Mouse (Mus musculus) telencephalon, adult 2 months (tissue): ENCODE measurements around the gene Nab2.
A peak's percentile ranks its signal among the peaks of the same experiment; 100 is the strongest.

Experiments used
- DNase-seq: peaks from one replicate; pipeline ENCODE4 v3.0.0-alpha.2; 2011; ENCODE audit warnings: low read depth, low spot score

Gene Nab2

DNA sequence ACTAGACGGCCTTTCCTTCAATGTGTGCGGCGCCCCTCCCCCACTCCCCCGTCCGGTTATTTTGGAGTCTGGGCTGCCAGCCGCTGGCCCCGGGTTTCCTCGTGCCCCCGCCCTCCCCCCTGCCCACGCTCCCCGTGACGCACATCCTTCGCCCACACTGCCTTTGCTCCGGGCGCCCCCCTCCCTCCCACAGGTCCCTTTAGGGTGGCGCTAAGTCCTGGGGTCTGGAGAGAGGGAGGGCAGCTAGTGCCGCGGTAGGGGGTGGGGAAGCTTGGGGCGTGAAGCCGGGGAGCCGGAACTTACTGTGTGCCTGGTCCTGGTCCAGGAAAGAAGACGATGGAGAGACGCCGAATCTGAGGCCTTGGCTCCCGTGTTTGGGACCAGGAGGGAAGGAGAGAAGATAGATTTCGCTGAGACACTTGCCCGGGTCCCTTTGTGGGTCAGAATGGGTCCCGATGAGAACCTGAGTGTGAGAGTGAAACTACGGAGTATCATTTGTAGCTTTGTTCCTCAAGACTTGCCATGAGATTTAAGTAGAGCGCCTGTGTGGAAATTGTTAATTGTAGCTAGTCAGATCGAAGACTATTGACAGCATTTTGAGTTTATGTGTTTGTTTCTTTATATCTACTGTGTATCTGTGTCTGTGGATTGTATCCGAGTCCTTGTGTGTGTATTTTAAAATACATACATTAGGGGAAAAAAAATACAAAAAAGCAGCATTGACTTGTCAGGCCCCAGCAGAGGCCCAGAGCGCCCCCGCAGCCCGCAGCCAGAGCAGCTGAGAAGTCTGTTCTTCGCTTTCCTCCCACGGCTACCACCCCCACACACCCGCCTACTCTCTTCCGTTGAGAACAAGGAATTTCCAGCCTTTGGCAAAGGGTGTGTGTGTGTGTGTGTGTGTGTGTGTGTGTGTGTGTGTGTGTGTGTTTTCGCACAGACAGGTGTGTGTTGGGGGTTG lies at the start of gene Nab2:
TSS of gene Nab2 (minus strand) at position 476 of the 958 bp plus-strand sequence.
- peak; percentile 81 for DNase-seq

DNA sequence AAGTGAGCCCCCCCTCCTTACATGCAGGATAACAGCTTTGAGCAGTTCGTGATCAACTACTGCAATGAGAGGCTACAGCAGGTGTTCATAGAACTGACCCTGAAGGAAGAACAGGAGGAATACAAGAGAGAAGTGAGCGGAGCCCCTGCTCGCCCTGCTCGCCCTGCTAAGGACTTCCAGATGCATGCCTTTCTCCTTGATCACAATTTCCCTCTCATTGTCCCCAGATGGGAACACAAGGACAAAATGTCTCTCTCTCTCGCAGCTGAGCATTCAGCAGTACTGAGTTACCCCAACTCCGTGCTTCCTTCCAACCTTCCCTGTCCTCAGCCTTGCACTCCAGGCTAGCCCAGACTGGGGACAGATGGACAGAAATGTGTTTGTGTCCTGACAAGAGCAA lies 44.4 kb upstream of the Nab2 start:
- no peak for DNase-seq

DNA sequence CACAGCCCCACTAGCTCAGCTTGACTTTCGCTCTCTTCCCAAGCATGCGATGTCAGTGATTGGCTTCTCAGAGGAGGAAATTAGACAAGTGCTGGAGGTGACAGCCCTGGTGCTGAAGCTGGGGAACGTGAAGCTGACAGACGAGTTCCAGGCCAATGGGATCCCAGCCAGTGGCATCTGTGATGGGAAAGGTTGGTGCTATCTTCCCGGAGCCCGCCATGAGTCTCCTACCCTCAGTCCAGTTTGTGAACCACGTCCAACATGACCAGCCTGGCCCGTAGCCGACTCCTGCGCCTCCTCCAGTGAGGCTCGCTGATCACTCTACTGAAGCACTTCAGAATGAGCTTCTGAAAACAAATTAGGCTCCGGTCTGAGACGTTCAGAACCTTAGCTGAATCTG lies 42.0 kb upstream of the Nab2 start:
- DNase-seq: no peak

DNA sequence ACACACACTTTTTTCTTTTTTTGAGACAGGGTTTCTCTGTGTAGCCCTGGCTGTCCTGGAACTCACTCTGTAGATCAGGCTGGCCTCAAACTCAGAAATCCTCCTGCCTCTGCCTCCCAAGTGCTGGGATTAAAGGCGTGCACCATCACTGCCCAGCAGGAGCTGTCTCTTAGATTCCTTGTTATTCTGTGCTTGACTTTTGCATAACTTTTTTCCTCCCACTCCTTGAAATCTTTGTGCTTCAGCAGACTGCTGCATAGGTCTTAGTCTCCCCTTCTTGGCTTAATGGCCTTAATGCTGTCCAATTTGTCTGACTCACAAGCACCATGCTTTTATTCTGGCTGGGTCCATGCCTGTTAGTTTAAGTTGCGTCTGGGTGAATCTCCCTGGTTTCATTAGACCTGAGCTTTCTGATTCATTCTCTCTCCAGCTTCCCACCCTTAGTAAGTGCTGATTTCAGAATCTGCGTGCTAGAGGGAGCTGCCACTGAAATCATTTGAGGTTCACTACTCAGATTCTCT lies 40.5 kb upstream of the Nab2 start:
- DNase-seq: no peak

DNA sequence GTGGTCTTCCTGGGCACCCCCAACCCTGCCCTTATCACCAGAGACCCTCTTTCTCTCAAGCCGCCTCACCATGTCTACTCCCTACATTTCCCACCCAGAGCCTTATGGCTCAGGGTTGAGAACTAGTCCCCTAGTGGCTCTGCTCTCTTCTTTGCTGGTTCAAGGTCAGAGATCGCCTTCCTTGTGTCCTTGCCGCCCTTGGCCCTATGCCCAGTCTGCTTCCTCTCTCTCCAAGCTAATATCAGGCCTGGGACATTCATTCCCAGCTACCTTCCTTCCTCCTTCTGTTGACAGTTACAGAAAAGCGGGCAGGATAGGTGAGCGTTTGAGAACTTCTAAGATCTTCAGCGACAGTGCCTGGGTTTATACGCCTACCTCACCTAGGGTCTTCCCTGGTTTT lies 39.4 kb upstream of the Nab2 start:
- DNase-seq: no peak

DNA sequence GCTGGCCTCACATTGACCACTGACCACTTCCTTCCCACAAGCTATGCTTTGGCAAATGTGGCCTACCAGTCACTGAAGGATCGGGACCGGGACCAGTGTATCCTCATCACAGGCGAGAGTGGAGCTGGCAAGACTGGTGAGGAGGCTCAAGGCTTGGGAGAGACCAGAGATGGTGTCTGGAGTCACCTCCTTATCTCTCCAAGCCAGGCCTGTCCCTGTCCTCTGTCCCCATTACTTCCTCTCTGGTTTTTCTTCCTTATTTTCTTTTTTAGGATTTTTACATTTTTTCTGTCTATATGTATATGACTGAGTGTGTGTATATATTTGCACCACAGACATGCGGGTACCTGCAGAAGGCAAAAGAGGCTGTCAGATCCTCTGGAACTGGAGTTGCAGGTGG lies 37.4 kb upstream of the Nab2 start:
- DNase-seq: no peak

DNA sequence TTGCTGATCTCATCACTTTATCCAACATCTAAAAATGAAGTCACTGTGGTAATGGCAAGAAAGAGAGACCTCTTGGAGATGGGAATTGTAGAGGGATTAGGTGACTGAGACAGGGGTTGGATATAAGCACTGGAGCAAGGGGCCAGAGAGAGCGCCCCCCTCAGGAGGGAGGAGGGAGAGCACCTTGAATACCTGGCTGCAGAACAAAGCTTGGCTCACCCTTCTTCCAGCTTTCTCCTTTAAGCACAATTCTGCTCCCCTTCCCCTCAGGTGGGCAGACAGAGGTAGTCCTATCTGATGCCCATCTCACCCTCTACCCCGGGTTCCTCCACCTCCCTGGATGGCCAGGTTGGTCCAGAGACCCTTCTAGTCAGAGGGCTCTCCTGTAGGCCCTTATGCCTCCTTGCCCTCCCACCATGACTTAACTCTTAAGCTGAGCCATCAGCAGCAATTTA lies 36.4 kb upstream of the Nab2 start, which contains the start of gene Myo1a:
TSS of gene Myo1a (plus strand) at position 405 of the 455 bp plus-strand sequence.
- no peak for DNase-seq

DNA sequence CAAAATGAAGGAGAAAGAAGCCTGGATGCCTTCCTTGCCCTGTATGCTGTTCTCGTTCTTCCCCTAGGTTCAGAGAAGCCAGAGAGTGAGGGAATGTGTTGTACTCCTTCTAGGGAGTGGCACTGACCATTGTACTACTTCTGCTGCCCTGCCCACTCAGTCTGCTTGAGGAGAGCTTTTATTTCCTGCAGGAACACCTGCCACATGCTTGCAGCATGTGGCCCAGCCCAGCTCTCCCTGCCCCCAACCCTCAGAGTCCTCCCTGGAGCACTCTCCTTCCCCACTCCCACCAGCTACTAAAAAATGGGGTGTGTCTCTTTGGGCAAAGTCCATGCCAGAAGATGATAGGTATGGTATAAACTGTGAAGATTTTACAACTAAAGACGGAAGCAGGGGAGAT lies 35.9 kb upstream of the Nab2 start:
- no peak for DNase-seq

DNA sequence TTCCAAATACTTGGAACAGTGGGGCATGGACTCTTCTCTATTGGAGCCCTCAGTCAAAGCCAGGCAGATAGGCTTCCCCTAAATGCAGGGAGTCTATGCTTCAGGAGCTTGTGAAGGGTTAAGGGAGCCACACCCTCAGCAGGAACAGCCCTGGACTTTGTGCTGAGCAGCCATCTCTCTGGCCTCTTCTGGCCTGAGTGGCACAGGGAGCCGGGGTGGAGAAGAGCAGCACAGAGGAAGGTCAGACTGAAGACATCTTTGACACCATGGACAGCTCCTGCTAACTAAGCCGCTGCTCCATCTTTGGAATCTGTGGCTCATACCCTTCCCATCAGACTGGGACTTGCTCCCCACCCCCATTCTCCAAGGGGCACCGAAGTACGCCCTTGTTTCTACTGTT lies 34.9 kb upstream of the Nab2 start:
- no peak for DNase-seq

DNA sequence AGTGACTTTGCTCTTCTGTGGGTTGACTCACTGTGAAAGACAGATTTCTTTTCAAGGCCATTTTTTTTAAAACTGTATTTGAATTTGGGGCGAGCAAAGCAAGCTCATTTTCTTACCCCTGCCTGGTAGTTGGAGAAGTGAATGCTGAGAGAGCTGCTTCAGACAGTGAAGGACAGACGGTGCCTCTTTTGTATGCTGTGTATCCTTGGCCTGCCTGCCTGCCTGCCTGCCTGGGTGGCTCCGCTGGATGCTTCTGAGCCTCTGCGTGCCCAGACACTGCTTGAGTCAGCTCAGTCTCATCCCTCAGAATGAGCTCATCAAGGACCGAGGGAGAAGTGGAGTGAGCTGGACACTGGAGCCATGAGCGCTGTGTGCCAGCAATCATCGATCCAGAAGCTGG lies 30.6 kb upstream of the Nab2 start:
- DNase-seq: no peak

DNA sequence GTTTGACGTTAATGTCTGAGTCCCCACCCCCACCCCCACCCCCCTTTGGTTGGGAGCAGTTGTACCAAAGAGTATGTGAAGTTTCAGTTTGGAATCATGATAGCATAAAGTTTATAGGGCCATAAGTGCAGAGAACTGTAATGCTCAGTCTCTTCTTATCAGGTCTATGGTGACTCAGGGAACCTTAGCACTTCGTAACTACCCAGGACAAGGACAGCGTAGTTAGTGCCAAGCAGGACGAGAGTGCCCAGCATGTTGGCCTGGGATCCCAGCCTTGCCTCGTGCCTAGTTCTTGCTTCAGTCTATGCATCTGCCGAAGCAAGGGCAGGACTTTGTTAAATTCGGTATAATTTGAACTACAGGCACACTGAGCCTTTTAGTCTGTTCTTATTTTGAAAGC lies 27.4 kb upstream of the Nab2 start:
- DNase-seq: no peak

DNA sequence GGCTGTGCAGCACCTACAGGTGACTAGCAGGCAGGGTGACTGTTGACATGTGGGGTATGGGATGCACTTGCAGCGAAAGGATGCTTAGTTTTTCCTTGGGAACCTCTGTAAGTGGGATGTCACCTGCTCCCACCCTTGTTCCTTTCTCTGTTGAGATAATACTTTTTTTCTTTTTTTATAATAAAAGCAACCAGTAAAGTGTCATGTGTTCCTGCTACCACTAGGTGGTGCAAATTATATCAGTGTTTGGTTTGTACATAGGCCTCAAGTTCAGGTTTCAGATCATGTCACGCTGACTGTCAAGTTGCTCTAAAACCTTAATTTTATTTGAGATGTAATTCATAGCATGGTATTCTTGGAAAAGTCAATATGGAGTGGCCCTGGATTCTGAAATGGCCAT lies 26.3 kb upstream of the Nab2 start:
- no peak for DNase-seq

DNA sequence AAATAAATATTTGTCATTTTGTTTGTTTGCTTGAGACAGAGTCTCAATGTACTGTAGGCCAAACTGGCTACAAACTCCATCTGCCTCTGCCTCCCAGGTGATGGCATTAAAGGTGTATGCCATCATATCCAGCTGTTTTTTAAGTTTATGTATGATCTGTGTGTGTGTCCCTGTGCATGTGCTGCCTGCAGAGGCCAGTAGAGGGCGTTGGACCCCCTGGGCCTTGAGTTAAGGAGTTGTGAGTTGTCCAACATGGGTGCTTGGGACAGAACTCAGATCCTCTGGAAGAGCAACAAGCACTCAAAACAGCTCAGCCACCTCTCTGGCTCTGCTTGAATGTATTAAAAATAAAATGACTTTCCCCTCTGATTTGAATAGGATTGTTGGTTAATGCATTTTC lies 22.7 kb upstream of the Nab2 start:
- no peak for DNase-seq

DNA sequence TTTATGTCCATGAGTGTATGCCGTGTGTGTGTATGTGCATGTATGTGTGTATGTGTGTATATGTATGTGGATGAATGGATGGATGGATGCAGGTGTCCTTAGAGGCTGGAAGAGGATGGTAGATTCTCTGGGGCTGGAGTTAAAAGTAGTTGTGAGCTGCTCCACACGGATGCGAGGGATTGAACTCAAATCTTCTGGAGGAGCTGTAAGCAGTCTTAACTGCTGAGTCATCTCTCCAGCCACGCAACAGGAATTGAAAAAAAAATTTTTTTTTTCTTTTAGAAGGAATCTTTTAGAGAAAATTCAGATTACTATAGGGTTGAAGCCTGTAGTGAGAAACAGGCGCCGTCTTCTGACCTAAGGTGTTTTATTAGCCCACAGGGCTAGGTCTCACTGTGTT lies 14.5 kb upstream of the Nab2 start:
- DNase-seq: no peak

DNA sequence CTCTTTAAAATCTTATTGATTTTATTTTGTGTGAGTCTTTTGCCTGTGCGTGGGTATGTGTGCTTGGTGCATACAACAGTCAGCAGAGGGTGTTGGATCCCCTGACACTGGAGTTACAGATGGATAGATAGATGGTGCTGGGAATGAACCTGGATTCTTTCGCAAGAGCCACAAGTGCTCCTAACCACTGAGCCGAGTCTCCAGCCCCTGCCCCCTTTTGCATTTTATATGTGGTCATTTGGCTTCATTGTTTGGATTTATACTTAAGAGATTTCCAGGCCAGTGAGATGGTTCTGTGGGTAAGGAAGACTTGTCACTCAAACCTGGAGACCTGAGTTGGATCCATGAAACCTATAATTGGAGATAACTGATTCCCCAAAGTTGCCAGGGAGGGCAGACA lies 11.5 kb upstream of the Nab2 start:
- DNase-seq: no peak

DNA sequence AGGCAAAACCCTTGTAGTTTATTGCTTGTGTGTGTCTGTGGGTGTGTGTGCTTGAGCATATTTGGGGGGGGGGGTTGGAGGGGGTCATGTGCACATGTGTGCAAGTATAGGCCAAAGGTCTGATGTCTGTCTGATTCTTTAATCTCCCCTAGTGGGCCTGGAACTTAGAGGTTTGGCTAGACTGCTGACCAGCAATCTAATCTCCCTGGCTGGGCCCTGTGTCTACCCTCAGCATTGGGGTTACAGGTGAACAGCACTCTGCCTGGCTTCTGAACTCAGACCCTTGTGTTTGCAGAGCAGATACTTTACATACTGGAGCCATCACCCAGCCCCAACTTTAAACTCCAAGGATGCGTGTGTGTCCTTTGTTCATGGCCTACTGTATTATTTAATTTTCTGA lies 10.8 kb upstream of the Nab2 start:
- no peak for DNase-seq

DNA sequence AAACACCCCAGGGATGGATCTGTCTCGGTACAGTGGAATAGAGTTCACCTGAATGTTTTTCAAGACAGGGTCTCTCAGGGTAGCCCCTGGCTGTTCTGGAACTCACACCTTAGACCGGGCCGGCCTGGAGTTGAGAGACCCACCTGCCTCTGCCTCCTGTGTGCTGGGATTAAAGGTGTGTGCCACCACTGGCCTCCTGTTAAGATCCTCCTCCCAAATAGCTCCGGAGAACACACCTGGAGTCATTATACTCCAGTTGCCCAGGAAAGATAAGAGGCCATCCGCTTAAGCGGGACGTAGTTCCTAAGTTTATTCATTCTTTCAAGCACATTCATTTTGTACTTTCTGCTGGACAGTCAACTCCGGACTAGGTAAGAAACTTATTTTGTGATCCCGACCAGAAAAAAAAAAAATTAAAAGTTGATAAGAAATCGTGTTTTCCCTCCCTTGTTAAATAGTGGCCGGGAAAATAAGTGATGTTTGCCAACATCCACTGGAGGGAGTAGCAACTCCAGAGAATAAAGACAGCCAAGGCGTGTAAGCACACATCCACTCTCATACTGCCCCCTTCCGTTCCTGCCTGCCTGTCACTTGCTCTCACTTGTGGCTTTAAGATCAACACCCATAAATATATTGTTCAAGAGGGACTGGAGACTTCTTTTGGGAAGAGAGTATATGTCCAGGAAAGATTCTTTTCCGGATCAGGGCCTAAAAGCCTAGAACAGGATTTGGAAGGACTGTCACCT lies 9.4 kb upstream of the Nab2 start:
- DNase-seq: peak; percentile 75

DNA sequence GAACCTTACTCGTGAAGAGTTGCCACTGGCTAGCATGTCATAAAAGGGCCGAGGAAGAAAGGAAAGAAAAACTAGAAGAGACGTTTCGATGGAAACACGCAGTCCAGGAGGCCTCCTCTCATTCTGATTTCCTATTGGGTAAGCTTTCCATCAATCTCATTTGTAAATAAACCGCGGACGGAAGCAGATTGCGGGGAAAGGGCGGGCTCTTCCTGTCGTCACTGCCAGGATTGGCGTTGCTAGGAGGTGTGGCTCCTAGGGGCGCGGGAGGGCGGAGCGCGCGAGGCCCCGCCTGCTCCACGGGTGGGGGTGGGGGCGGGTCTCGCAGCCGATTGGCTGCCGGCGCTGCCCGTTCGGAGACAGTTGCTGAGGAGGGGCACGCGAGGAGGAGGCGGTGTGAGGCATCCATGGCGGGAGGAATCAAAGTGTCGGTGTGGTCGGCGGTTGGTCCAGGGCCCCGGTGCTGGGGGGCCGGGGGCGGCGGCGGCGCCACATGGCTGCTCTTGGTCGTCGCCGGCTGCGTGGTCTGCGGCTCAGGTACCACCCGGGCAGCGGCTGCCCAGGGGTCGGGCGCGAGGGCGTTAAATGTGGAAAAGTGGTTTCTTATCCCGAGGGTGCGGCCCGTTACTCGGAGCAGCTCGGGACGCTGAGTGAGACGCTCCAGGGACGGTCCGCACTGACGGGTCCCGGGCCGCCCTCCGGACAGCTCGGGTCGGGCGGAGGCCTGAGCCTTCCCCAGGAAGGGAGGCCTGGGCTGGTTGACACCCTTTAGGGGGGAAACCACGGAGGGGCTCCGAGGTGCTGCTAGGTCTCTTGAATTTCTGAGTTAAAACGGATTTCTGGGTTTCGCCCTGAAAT lies 8.6 kb upstream of the Nab2 start:
- DNase-seq: peak; percentile 99

DNA sequence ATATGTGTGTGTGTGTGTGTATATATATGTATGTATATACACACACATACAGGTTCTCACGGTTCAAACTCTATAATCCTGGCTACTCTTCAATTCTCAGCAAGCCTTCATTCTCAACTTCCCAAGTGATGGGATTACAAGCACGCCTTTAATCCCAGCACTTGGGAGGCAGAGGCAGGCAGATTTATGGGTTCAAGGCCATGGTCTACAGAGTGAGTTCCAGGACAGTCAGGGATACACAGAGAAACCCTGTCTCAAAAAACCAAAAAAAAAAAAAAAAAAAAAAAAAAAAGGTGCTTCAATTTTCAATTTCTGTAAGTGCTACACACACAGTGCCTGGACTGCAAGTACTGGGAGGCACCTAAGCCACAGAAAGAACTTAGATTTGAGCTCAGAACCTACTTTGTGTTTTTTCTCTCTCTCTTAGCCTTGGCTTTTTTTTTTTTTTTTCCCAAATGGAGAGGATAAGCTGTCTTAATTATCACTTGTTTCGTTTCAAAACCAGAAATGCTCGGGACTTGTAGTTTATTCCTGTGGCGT lies 7.6 kb upstream of the Nab2 start:
- no peak for DNase-seq

DNA sequence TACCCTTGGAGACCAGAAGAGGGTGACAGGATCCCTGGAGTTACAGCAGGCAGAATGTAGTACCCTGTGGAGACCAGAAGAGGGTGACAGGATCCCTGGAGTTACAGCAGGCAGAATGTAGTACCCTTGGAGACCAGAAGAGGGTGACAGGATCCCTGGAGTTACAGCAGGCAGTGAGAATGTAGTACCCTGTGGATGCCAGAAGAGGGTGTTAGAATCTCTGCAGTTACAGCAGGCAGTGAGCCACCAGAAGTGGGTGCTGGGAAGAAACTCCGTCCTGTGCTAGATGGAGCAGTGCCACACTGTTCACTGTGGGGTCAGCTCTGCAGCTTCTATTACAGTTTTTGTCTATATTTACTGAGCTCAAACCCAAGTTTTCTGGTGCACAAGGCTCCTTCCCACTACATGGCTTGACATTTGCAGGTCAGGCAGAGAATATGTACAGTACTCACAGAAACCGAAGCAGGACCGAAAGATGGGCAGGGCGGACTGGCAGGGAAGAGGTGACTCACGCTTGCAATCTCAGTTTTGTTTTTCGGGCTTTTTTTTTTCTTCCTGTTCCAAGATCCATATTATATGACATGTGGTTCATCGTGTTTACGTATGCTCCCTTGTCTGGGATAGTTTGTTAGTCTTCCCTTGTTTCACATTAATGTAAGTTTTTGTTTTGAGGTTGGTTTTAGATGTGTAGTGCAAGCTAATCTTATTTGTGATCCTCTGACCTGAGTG lies 6.6 kb upstream of the Nab2 start:
- peak; percentile 92 for DNase-seq
